Mouse (Mus musculus): ENCODE data around the gene Dnah17. TPM values are rescaled to one million over a fixed set of nuclear protein-coding genes. Genes with fewer than 3 reads are reported as not detected.

Dnah17 gene
- polyA plus RNA-seq (2015; fragmentation: Nextera tagmentation; extraction: Ambion mirVana): 0.06 and 0.11 TPM in 2 replicates

- H3K27me3 ChIP-seq (ENCODE audit: insufficient read depth, low read length): no peaks in the 10 kb centered on the region
- TF ChIP-seq EP300 (IDR thresholded peaks at IDR 0.05; ENCODE audit: low read depth) (no peak), CTCF (IDR thresholded peaks at IDR 0.05; ENCODE audit: low read depth) (no peak)
- H3K4me1 ChIP-seq (ENCODE audit: insufficient read depth): peaks cover 5% of the 10 kb centered on the region; the same call in 1 of the 2 replicates
- H3K9ac ChIP-seq (replicated peaks): no peak within 1 kb of the TSS
- 73% methylated on average over 7 of the region's 7 CpGs for WGBS (ENCODE audit: insufficient replicate concordance)
- no peak within 1 kb of the TSS for H3K4me3 ChIP-seq (ENCODE audit: low read depth, low read length)
- ATAC-seq (no peak), DNase-seq (no peak)
- H3K9me3 ChIP-seq (ENCODE audit: low read length): no peaks in the 10 kb centered on the region
- no peak within 1 kb of the TSS for H3K4me2 ChIP-seq (ENCODE audit: low read depth, low read length)
- H3K27ac ChIP-seq (ENCODE audit: low read depth): no peak within 1 kb of the TSS
- no peaks in the 10 kb centered on the region for H3K36me3 ChIP-seq (replicated peaks; ENCODE audit: insufficient read depth, low read length)
Measured at GRCm38 (mm10) chr11:118130534-118130933, at the start of gene Dnah17. TSS of gene Dnah17 (minus strand) at chr11:118130634.

GRCm38 (mm10) chr11:118180199-118180598 lies 49.8 kb upstream of the Dnah17 start:
- H3K27ac ChIP-seq (ENCODE audit: low read depth): no peak overlapping the region
- no peak for TF ChIP-seq EP300 (IDR thresholded peaks at IDR 0.05; ENCODE audit: low read depth)
- no peak for TF ChIP-seq CTCF (IDR thresholded peaks at IDR 0.05; ENCODE audit: low read depth)
- H3K4me3 ChIP-seq (ENCODE audit: low read depth, low read length): no peak overlapping the region
- peaks cover 61% of the 10 kb centered on the region for H3K36me3 ChIP-seq (replicated peaks; ENCODE audit: insufficient read depth, low read length)
- H3K27me3 ChIP-seq (ENCODE audit: insufficient read depth, low read length): no peaks in the 10 kb centered on the region
- no peak overlapping the region for H3K4me2 ChIP-seq (ENCODE audit: low read depth, low read length)
- H3K4me1 ChIP-seq (ENCODE audit: insufficient read depth): no peaks in the 10 kb centered on the region
- H3K9me3 ChIP-seq (ENCODE audit: low read length): no peaks in the 10 kb centered on the region
- ATAC-seq: no peak
- no peak for DNase-seq
- 59% methylated on average over 7 of the region's 7 CpGs for WGBS (ENCODE audit: insufficient replicate concordance)
- H3K9ac ChIP-seq (replicated peaks): no peak overlapping the region

- no peaks in the 10 kb centered on the region for H3K27me3 ChIP-seq (ENCODE audit: insufficient read depth, low read length)
- no peaks in the 10 kb centered on the region for H3K4me1 ChIP-seq (ENCODE audit: insufficient read depth)
- TF ChIP-seq EP300 (IDR thresholded peaks at IDR 0.05; ENCODE audit: low read depth) (no peak), CTCF (IDR thresholded peaks at IDR 0.05; ENCODE audit: low read depth) (no peak)
- no peak overlapping the region for H3K4me3 ChIP-seq (ENCODE audit: low read depth, low read length)
- peaks cover 59% of the 10 kb centered on the region for H3K36me3 ChIP-seq (replicated peaks; ENCODE audit: insufficient read depth, low read length)
- 70% methylated on average over 5 of the region's 5 CpGs for WGBS (ENCODE audit: insufficient replicate concordance)
- ATAC-seq: no peak
- H3K9me3 ChIP-seq (ENCODE audit: low read length): no peaks in the 10 kb centered on the region
- no peak overlapping the region for H3K4me2 ChIP-seq (ENCODE audit: low read depth, low read length)
- no peak for DNase-seq
- H3K9ac ChIP-seq (replicated peaks): no peak overlapping the region
- no peak overlapping the region for H3K27ac ChIP-seq (ENCODE audit: low read depth)
Measured at GRCm38 (mm10) chr11:118178236-118178635, 47.8 kb upstream of the Dnah17 start.

GRCm38 (mm10) chr11:118174752-118175151 lies 44.3 kb upstream of the Dnah17 start:
- Histone ChIP-seq H3K27me3 (ENCODE audit: insufficient read depth, low read length) (no peaks in the 10 kb centered on the region), H3K9me3 (ENCODE audit: low read length) (no peaks in the 10 kb centered on the region), H3K4me1 (ENCODE audit: insufficient read depth) (no peaks in the 10 kb centered on the region), H3K36me3 (replicated peaks; ENCODE audit: insufficient read depth, low read length) (peaks cover 54% of the 10 kb centered on the region), H3K4me3 (ENCODE audit: low read depth, low read length) (no peak overlapping the region), H3K27ac (ENCODE audit: low read depth) (no peak overlapping the region), H3K4me2 (ENCODE audit: low read depth, low read length) (no peak overlapping the region), H3K9ac (replicated peaks) (no peak overlapping the region)
- TF ChIP-seq CTCF (IDR thresholded peaks at IDR 0.05; ENCODE audit: low read depth) (no peak), EP300 (IDR thresholded peaks at IDR 0.05; ENCODE audit: low read depth) (no peak)
- ATAC-seq (no peak), DNase-seq (no peak)
- 83% methylated on average over 7 of the region's 7 CpGs for WGBS (ENCODE audit: insufficient replicate concordance)

GRCm38 (mm10) chr11:118172768-118173167 lies 42.3 kb upstream of the Dnah17 start:
- H3K9me3 ChIP-seq (ENCODE audit: low read length): no peaks in the 10 kb centered on the region
- H3K27ac ChIP-seq (ENCODE audit: low read depth): no peak overlapping the region
- no peaks in the 10 kb centered on the region for H3K27me3 ChIP-seq (ENCODE audit: insufficient read depth, low read length)
- no peaks in the 10 kb centered on the region for H3K4me1 ChIP-seq (ENCODE audit: insufficient read depth)
- H3K9ac ChIP-seq (replicated peaks): no peak overlapping the region
- TF ChIP-seq EP300 (IDR thresholded peaks at IDR 0.05; ENCODE audit: low read depth) (no peak), CTCF (IDR thresholded peaks at IDR 0.05; ENCODE audit: low read depth) (no peak)
- ATAC-seq (no peak), DNase-seq (no peak)
- 73% methylated on average over 5 of the region's 5 CpGs for WGBS (ENCODE audit: insufficient replicate concordance)
- peaks cover 55% of the 10 kb centered on the region for H3K36me3 ChIP-seq (replicated peaks; ENCODE audit: insufficient read depth, low read length)
- H3K4me3 ChIP-seq (ENCODE audit: low read depth, low read length): no peak overlapping the region
- H3K4me2 ChIP-seq (ENCODE audit: low read depth, low read length): no peak overlapping the region

- Histone ChIP-seq H3K9ac (replicated peaks) (no peak overlapping the region), H3K4me2 (ENCODE audit: low read depth, low read length) (no peak overlapping the region), H3K9me3 (ENCODE audit: low read length) (no peaks in the 10 kb centered on the region), H3K27me3 (ENCODE audit: insufficient read depth, low read length) (no peaks in the 10 kb centered on the region), H3K27ac (ENCODE audit: low read depth) (no peak overlapping the region), H3K36me3 (replicated peaks; ENCODE audit: insufficient read depth, low read length) (peaks cover 69% of the 10 kb centered on the region), H3K4me1 (ENCODE audit: insufficient read depth) (no peaks in the 10 kb centered on the region), H3K4me3 (ENCODE audit: low read depth, low read length) (no peak overlapping the region)
- TF ChIP-seq EP300 (IDR thresholded peaks at IDR 0.05; ENCODE audit: low read depth): no peak
- no peak for TF ChIP-seq CTCF (IDR thresholded peaks at IDR 0.05; ENCODE audit: low read depth)
- 80% methylated on average over 5 of the region's 5 CpGs for WGBS (ENCODE audit: insufficient replicate concordance)
- no peak for DNase-seq
- ATAC-seq: no peak
Measured at GRCm38 (mm10) chr11:118170333-118170732, 39.9 kb upstream of the Dnah17 start.

GRCm38 (mm10) chr11:118168714-118169113 lies 38.3 kb upstream of the Dnah17 start:
- no peak for DNase-seq
- no peak for TF ChIP-seq EP300 (IDR thresholded peaks at IDR 0.05; ENCODE audit: low read depth)
- no peak for TF ChIP-seq CTCF (IDR thresholded peaks at IDR 0.05; ENCODE audit: low read depth)
- H3K4me2 ChIP-seq (ENCODE audit: low read depth, low read length): no peak overlapping the region
- H3K4me1 ChIP-seq (ENCODE audit: insufficient read depth): no peaks in the 10 kb centered on the region
- peaks cover 66% of the 10 kb centered on the region for H3K36me3 ChIP-seq (replicated peaks; ENCODE audit: insufficient read depth, low read length)
- no peak overlapping the region for H3K27ac ChIP-seq (ENCODE audit: low read depth)
- 86% methylated on average over 9 of the region's 9 CpGs for whole genome bisulfite sequencing (ENCODE audit: insufficient replicate concordance)
- H3K9me3 ChIP-seq (ENCODE audit: low read length): no peaks in the 10 kb centered on the region
- no peaks in the 10 kb centered on the region for H3K27me3 ChIP-seq (ENCODE audit: insufficient read depth, low read length)
- H3K4me3 ChIP-seq (ENCODE audit: low read depth, low read length): no peak overlapping the region
- ATAC-seq: no peak
- H3K9ac ChIP-seq (replicated peaks): no peak overlapping the region

Measured in liver, postnatal 0 days (tissue).